Mouse (Mus musculus): ENCODE measurements at regions not wholly inside any gene's neighbourhood (a gene's known extent, or its start where the extent isn't known, plus 50 kb on each side); places are given as distances from the start of the nearest gene placed in this dataset.
A peak's percentile ranks its signal among the peaks of the same experiment; 100 is the strongest.

GRCm38 (mm10) chr3:135001270-135001669, 172.5 kb downstream of the Tacr3 start:
- no peaks in the 10 kb centered on the region for H3K4me1 ChIP-seq
- H3K4me3 ChIP-seq: no peak overlapping the region
- H3K27me3 ChIP-seq (ENCODE audit: low read depth, poor library complexity, severe bottlenecking): no peaks in the 10 kb centered on the region
- no peak overlapping the region for H3K27ac ChIP-seq
- DNase-seq (ENCODE audit: low spot score): no peak
- H3K9me3 ChIP-seq (replicated peaks): no peaks in the 10 kb centered on the region
- no peaks in the 10 kb centered on the region for H3K36me3 ChIP-seq
- WGBS: 82% methylated on average over 1 of the region's 1 CpGs

- no peak overlapping the region for H3K27ac ChIP-seq
- DNase-seq (ENCODE audit: low spot score): no peak
- H3K9me3 ChIP-seq (replicated peaks): no peaks in the 10 kb centered on the region; the same call in 1 of the 2 replicates
- 90% methylated on average over 4 of the region's 4 CpGs for WGBS
- H3K4me1 ChIP-seq: no peaks in the 10 kb centered on the region
- no peaks in the 10 kb centered on the region for H3K27me3 ChIP-seq (ENCODE audit: low read depth, poor library complexity, severe bottlenecking)
- H3K4me3 ChIP-seq: no peak overlapping the region
- no peaks in the 10 kb centered on the region for H3K36me3 ChIP-seq
Measured at GRCm38 (mm10) chr3:135015784-135016183, 187.0 kb downstream of the Tacr3 start.

GRCm38 (mm10) chr3:135024366-135024765, 188.0 kb upstream of the Cenpe start:
- DNase-seq (ENCODE audit: low spot score): no peak
- Histone ChIP-seq H3K36me3 (no peaks in the 10 kb centered on the region), H3K27ac (no peak overlapping the region), H3K4me1 (0 out of 2 replicates have a peak, but pooled peaks cover 2% of the 10 kb centered on the region), H3K27me3 (ENCODE audit: low read depth, poor library complexity, severe bottlenecking) (no peaks in the 10 kb centered on the region), H3K9me3 (replicated peaks) (no peaks in the 10 kb centered on the region; the same call in 1 of the 2 replicates), H3K4me3 (no peak overlapping the region)
- 85% methylated on average over 2 of the region's 2 CpGs for WGBS

- no peak overlapping the region for H3K27ac ChIP-seq
- no peaks in the 10 kb centered on the region for H3K36me3 ChIP-seq
- no peak overlapping the region for H3K4me3 ChIP-seq
- no peak for DNase-seq (ENCODE audit: low spot score)
- H3K4me1 ChIP-seq: 0 out of 2 replicates have a peak, but pooled peaks cover 2% of the 10 kb centered on the region
- 91% methylated on average over 1 of the region's 1 CpGs for WGBS
- no peaks in the 10 kb centered on the region; the same call in 1 of the 2 replicates for H3K9me3 ChIP-seq (replicated peaks)
- H3K27me3 ChIP-seq (ENCODE audit: low read depth, poor library complexity, severe bottlenecking): no peaks in the 10 kb centered on the region
Measured at GRCm38 (mm10) chr3:135024799-135025198, 187.5 kb upstream of the Cenpe start.

- H3K27ac ChIP-seq: peak overlapping the region; percentile 33; the same call in 1 of the 2 replicates
- no peaks in the 10 kb centered on the region for H3K9me3 ChIP-seq (replicated peaks)
- DNase-seq (ENCODE audit: low spot score): no peak
- peaks cover 9% of the 10 kb centered on the region for H3K4me1 ChIP-seq
- no peaks in the 10 kb centered on the region for H3K36me3 ChIP-seq
- no peaks in the 10 kb centered on the region for H3K27me3 ChIP-seq (ENCODE audit: low read depth, poor library complexity, severe bottlenecking)
- no peak overlapping the region for H3K4me3 ChIP-seq
- WGBS: 91% methylated on average over 2 of the region's 2 CpGs
Measured at GRCm38 (mm10) chr3:135032483-135032882, 179.9 kb upstream of the Cenpe start.

GRCm38 (mm10) chr3:135037383-135037782, 175.0 kb upstream of the Cenpe start:
- Histone ChIP-seq H3K27me3 (ENCODE audit: low read depth, poor library complexity, severe bottlenecking) (no peaks in the 10 kb centered on the region), H3K4me1 (peaks cover 15% of the 10 kb centered on the region), H3K4me3 (no peak overlapping the region), H3K9me3 (replicated peaks) (no peaks in the 10 kb centered on the region), H3K36me3 (no peaks in the 10 kb centered on the region), H3K27ac (no peak overlapping the region)
- 76% methylated on average over 1 of the region's 1 CpGs for WGBS
- no peak for DNase-seq (ENCODE audit: low spot score)

GRCm38 (mm10) chr3:135042195-135042594, 170.1 kb upstream of the Cenpe start:
- no peaks in the 10 kb centered on the region for H3K9me3 ChIP-seq (replicated peaks)
- H3K4me1 ChIP-seq: peaks cover 12% of the 10 kb centered on the region
- WGBS: 47% methylated on average over 4 of the region's 4 CpGs
- H3K4me3 ChIP-seq: no peak overlapping the region
- no peak overlapping the region; the same call in 1 of the 2 replicates for H3K27ac ChIP-seq
- DNase-seq (ENCODE audit: low spot score): no peak
- H3K36me3 ChIP-seq: no peaks in the 10 kb centered on the region
- H3K27me3 ChIP-seq (ENCODE audit: low read depth, poor library complexity, severe bottlenecking): no peaks in the 10 kb centered on the region

- Histone ChIP-seq H3K4me1 (peaks cover 12% of the 10 kb centered on the region), H3K9me3 (replicated peaks) (no peaks in the 10 kb centered on the region), H3K27ac (no peak overlapping the region), H3K36me3 (no peaks in the 10 kb centered on the region), H3K27me3 (ENCODE audit: low read depth, poor library complexity, severe bottlenecking) (no peaks in the 10 kb centered on the region), H3K4me3 (no peak overlapping the region)
- WGBS: 40% methylated on average over 3 of the region's 3 CpGs
- DNase-seq (ENCODE audit: low spot score): no peak
Measured at GRCm38 (mm10) chr3:135045769-135046277, 166.5 kb upstream of the Cenpe start.

- Histone ChIP-seq H3K27ac (no peak overlapping the region), H3K36me3 (no peaks in the 10 kb centered on the region), H3K4me1 (no peaks in the 10 kb centered on the region), H3K4me3 (no peak overlapping the region), H3K27me3 (ENCODE audit: low read depth, poor library complexity, severe bottlenecking) (no peaks in the 10 kb centered on the region), H3K9me3 (replicated peaks) (no peaks in the 10 kb centered on the region)
- no peak for DNase-seq (ENCODE audit: low spot score)
Measured at GRCm38 (mm10) chr3:135091487-135091886, 120.8 kb upstream of the Cenpe start.

- Histone ChIP-seq H3K27ac (no peak overlapping the region), H3K4me3 (no peak overlapping the region), H3K36me3 (no peaks in the 10 kb centered on the region), H3K9me3 (replicated peaks) (no peaks in the 10 kb centered on the region), H3K27me3 (ENCODE audit: low read depth, poor library complexity, severe bottlenecking) (no peaks in the 10 kb centered on the region), H3K4me1 (no peaks in the 10 kb centered on the region)
- 90% methylated on average over 8 of the region's 8 CpGs for WGBS
- no peak for DNase-seq (ENCODE audit: low spot score)
Measured at GRCm38 (mm10) chr3:135100901-135101586, 111.3 kb upstream of the Cenpe start.

All from limb, embryonic 10.5 days (tissue).